Mouse (Mus musculus) stomach, embryonic 16.5 days (tissue): Measurements from ENCODE around the gene Rorc. TPM values are rescaled to one million over a fixed set of nuclear protein-coding genes. Genes with fewer than 3 reads are reported as not detected.

Experiments
- ATAC-seq: fragments of 200-750 bp; cut with Nextera tagmentation; 2 replicates; pipeline ENCODE4 v1.8.0; 2017; ENCODE audit warnings: moderate number of reproducible peaks, moderate TSS enrichment; ENCODE audit not compliant: insufficient read depth, low FRiP score
- H3K27ac ChIP-seq: fragments of 300-500 bp; sonication (generic); 2 replicates; pipeline ENCODE4 v1.5.1; 2014; ENCODE audit warnings: low read length
- H3K27me3 ChIP-seq: fragments of 300-500 bp; sonication (generic); 2 replicates; pipeline ENCODE4 v1.6.1; 2014; ENCODE audit warnings: low read length, control low read depth, mixed read lengths; ENCODE audit not compliant: control insufficient read depth, insufficient read depth
- H3K36me3 ChIP-seq: fragments of 300-500 bp; sonication (generic); 2 replicates; pipeline ENCODE4 v1.6.1; 2014; ENCODE audit warnings: low read length; ENCODE audit not compliant: control insufficient read depth, insufficient read depth
- H3K4me1 ChIP-seq: fragments of 300-500 bp; sonication (generic); 2 replicates; pipeline ENCODE4 v1.6.1; 2014; ENCODE audit warnings: low read length, control low read depth, mixed read lengths; ENCODE audit not compliant: control insufficient read depth, insufficient read depth
- H3K4me2 ChIP-seq: fragments of 300-500 bp; sonication (generic); 2 replicates; pipeline ENCODE4 v1.6.1; 2014; ENCODE audit warnings: low read depth, low read length, mixed read lengths
- H3K4me3 ChIP-seq: fragments of 300-500 bp; sonication (generic); replicated peaks from 2 replicates; pipeline ENCODE4 v1.5.1; 2014; ENCODE audit warnings: mild to moderate bottlenecking, low read length
- H3K9ac ChIP-seq: fragments of 300-500 bp; sonication (generic); 2 replicates; pipeline ENCODE4 v1.6.1; 2014; ENCODE audit warnings: low read length
- H3K9me3 ChIP-seq: fragments of 300-500 bp; sonication (generic); replicated peaks from 2 replicates; pipeline ENCODE4 v1.6.1; 2016; ENCODE audit warnings: low read length, control low read depth; ENCODE audit not compliant: control insufficient read depth
- WGBS: fragments of 180-500 bp; shearing (Covaris S2); extraction: QIAGEN DNeasy Blood & Tissue Kit; methylation state at CpG from one replicate; pipeline ENCODE4 v1.1.7; 2014; 5-methylcytosine and 5-hydroxymethylcytosine counted together
- polyA plus RNA-seq: library from polyadenylated mRNA; unstranded; fragments of >200 nt; fragmentation: Nextera tagmentation; extraction: Ambion mirVana; gene quantifications from 2 replicates; pipeline ENCODE4 v1.2.1, GENCODE M21; 2015

Rorc gene
- 7.4 and 8.6 TPM in 2 replicates for polyA plus RNA-seq

DNA sequence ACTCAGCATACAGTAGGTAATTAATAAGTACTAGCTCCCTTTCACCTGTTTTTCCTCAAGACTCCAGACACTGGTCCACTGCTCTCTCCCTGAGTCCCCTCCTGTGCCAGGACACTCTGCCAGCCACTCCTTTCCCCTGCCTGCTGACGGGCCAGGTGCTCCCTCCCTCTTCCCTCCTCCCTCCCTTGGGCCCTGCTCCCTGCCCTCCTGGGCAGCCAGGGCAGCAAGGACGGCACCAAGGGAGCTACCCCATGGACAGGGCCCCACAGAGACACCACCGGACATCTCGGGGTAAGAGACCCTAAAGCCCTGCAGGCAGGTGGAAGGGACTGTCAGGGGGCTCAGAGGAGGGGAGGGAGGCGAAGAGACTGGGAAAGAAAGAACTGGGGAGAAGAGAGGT lies at the start of gene Rorc:
TSS of gene Rorc (plus strand) at position 154 of the 400 bp plus-strand sequence.
- no peaks in the 10 kb centered on the region for H3K9me3 ChIP-seq
- peaks cover 12% of the 10 kb centered on the region for H3K4me1 ChIP-seq
- peak within 1 kb of the TSS; percentile 35 for H3K4me3 ChIP-seq
- H3K27ac ChIP-seq, result peak within 1 kb of the TSS; percentile 44
- H3K36me3 ChIP-seq, result no peaks in the 10 kb centered on the region
- ATAC-seq, result no peak
- peak within 1 kb of the TSS; percentile 47 for H3K4me2 ChIP-seq
- peak within 1 kb of the TSS; percentile 63 for H3K9ac ChIP-seq
- H3K27me3 ChIP-seq, result no peaks in the 10 kb centered on the region
- 22% methylated on average over 5 of the region's 5 CpGs for WGBS

DNA sequence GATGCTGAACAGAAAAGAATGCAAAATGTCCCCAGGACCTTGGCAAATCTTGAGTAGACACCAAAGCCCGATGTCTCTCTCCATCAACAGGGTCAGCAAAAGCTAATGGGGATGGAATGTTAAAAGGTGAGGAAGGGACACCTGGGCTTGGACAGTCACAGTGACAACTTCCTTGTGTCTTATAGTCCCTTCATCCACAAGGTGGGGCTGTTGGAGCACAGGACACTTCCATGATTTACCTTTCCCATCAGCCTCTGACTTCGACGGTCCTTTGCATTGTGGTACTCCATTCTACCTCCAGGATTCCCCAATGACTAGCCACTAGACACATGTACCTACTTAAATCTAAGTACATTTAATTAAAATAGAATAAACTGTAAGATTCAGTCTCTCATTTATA lies 43.9 kb upstream of the Rorc start:
- Histone ChIP-seq H3K27me3 (no peaks in the 10 kb centered on the region), H3K4me2 (no peak overlapping the region), H3K9ac (no peak overlapping the region), H3K4me3 (no peak overlapping the region), H3K27ac (no peak overlapping the region), H3K4me1 (no peaks in the 10 kb centered on the region), H3K36me3 (no peaks in the 10 kb centered on the region), H3K9me3 (no peaks in the 10 kb centered on the region)
- no peak for ATAC-seq
- 52% methylated on average over 3 of the region's 3 CpGs for WGBS

- H3K4me3 ChIP-seq, result no peak overlapping the region
- no peak for ATAC-seq
- no peak overlapping the region for H3K9ac ChIP-seq
- H3K9me3 ChIP-seq, result no peaks in the 10 kb centered on the region
- no peak overlapping the region for H3K27ac ChIP-seq
- no peak overlapping the region for H3K4me2 ChIP-seq
- H3K4me1 ChIP-seq, result no peaks in the 10 kb centered on the region
- H3K36me3 ChIP-seq, result no peaks in the 10 kb centered on the region
- WGBS, result 89% methylated on average over 4 of the region's 4 CpGs
- no peaks in the 10 kb centered on the region for H3K27me3 ChIP-seq
These were observed 38.2 kb upstream of the Rorc start for GRCm38 (mm10) chr3:94334442-94334841.

- Histone ChIP-seq H3K9ac (no peak overlapping the region), H3K4me3 (no peak overlapping the region), H3K4me2 (no peak overlapping the region), H3K36me3 (no peaks in the 10 kb centered on the region), H3K27me3 (no peaks in the 10 kb centered on the region), H3K9me3 (no peaks in the 10 kb centered on the region), H3K27ac (no peak overlapping the region), H3K4me1 (0 out of 2 replicates have a peak, but pooled peaks cover 4% of the 10 kb centered on the region)
- ATAC-seq, result no peak
- 78% methylated on average over 3 of the region's 3 CpGs for WGBS
These were observed 34.1 kb upstream of the Rorc start for GRCm38 (mm10) chr3:94338522-94338921.

DNA sequence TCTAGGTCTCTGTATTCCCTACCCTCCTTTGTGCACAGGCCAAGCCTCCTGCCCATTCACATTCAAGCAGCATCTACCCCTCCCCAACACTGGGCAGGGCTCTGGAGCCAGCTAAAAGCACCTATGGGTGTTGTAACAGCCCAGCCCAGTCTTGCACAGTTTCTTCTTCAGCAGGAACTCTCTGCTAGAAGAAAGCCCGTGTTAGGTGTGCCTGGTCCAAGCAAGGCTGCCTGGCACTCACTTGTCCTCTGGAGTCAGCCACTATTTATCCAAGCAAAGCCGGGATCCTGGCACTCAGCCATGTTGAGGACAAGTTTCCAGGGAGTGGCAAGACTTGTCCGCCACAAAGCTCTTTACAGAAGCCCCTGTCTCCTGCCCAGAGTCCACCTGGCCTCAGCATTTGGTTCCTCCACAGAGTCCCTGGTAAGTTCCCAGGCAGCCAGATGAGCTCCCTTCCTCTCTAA lies 30.6 kb upstream of the Rorc start, which contains the start of gene Them5:
TSS of gene Them5 (plus strand) at position 141 of the 464 bp plus-strand sequence.
- 33% methylated on average over 3 of the region's 3 CpGs for WGBS
- H3K4me3 ChIP-seq, result no peak within 1 kb of the TSS; the same call in 1 of the 2 replicates
- 0 out of 2 replicates have a peak within 1 kb of the TSS, but pooled peaks have one; percentile 14 for H3K4me2 ChIP-seq
- 0 out of 2 replicates have a peak, but pooled peaks cover 4% of the 10 kb centered on the region for H3K4me1 ChIP-seq
- peak within 1 kb of the TSS; percentile 74 for H3K27ac ChIP-seq
- peak; percentile 77 for ATAC-seq
- no peaks in the 10 kb centered on the region for H3K36me3 ChIP-seq
- 0 out of 2 replicates have a peak within 1 kb of the TSS, but pooled peaks have one; percentile 31 for H3K9ac ChIP-seq
- no peaks in the 10 kb centered on the region for H3K27me3 ChIP-seq
- no peaks in the 10 kb centered on the region for H3K9me3 ChIP-seq

DNA sequence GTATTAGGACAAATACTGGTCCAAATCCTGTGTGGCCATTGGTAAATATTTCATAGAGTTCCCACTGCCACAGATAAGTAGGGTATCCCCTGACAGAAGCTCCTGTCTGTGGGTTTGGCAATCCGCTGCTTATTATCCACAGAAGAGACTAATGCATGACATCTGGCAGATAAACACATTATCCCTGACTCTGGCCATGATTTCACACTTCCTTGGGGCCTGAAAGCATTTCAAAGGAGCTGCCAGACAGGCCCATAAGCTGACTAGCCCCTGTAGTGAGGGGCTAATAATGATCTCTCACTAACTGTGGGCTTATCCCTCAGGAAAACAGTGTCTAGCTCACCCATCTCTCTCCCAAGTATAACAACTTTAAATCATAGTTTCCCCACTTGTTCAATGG lies 30.0 kb upstream of the Rorc start:
- H3K27me3 ChIP-seq, result no peaks in the 10 kb centered on the region
- WGBS, result 43% methylated on average over 1 of the region's 1 CpGs
- H3K9ac ChIP-seq, result no peak overlapping the region
- 0 out of 2 replicates have a peak overlapping the region, but pooled peaks have one; percentile 14 for H3K4me2 ChIP-seq
- no peaks in the 10 kb centered on the region for H3K36me3 ChIP-seq
- no peak overlapping the region; the same call in 1 of the 2 replicates for H3K4me3 ChIP-seq
- no peaks in the 10 kb centered on the region for H3K9me3 ChIP-seq
- H3K27ac ChIP-seq, result peak overlapping the region; percentile 74
- no peak for ATAC-seq
- H3K4me1 ChIP-seq, result 0 out of 2 replicates have a peak, but pooled peaks cover 4% of the 10 kb centered on the region

DNA sequence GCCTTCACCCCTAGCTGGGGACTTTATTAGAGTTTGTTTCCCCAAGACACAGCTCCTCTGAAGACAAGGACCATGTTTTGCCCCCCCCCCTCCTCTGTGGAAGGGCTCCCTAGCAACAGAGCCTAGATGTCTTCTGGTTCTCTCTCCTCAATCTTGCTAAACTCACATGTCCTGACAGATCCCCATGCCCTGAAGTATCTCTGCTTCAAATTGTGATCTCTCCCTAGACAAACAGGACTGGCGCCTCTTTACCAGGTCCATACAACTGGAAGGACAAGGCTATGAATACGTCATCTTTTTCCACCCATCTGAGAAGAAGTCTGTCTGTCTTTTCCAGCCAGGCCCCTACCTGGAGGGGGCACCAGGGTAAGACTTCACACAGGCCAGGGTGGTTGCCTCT lies 28.4 kb upstream of the Rorc start:
- Histone ChIP-seq H3K27ac (peak overlapping the region; percentile 61; the same call in 1 of the 2 replicates), H3K4me2 (no peak overlapping the region), H3K9me3 (no peaks in the 10 kb centered on the region), H3K27me3 (no peaks in the 10 kb centered on the region), H3K4me3 (no peak overlapping the region), H3K36me3 (no peaks in the 10 kb centered on the region), H3K4me1 (0 out of 2 replicates have a peak, but pooled peaks cover 4% of the 10 kb centered on the region), H3K9ac (no peak overlapping the region)
- ATAC-seq, result no peak
- WGBS, result 67% methylated on average over 2 of the region's 2 CpGs

- WGBS, result 56% methylated on average over 3 of the region's 3 CpGs
- H3K4me1 ChIP-seq, result 0 out of 2 replicates have a peak, but pooled peaks cover 4% of the 10 kb centered on the region
- no peak overlapping the region for H3K9ac ChIP-seq
- H3K36me3 ChIP-seq, result no peaks in the 10 kb centered on the region
- no peaks in the 10 kb centered on the region for H3K9me3 ChIP-seq
- H3K4me3 ChIP-seq, result no peak overlapping the region
- no peaks in the 10 kb centered on the region for H3K27me3 ChIP-seq
- no peak for ATAC-seq
- H3K27ac ChIP-seq, result 0 out of 2 replicates have a peak overlapping the region, but pooled peaks have one; percentile 11
- H3K4me2 ChIP-seq, result no peak overlapping the region
These were observed 27.7 kb upstream of the Rorc start for GRCm38 (mm10) chr3:94344897-94345296.

DNA sequence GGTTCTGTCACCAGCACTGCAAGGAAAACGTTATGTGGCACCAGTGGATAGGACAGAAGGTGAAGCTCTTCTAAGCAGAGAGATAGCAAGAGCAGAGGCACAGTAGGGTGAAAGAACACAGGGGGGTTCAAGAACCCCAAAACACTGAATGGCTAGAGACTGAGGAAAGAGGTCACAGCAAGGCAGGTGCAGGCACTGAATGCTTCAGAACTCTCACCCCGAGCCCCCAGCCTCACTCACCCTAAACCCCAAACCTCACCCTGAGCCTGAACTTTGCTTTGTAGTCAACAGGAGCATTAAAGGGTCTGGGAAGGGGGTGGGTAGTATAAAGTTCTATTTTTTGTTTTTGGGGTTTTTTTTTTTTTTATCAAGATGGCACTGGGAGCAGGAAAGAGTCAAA lies 24.4 kb upstream of the Rorc start:
- Histone ChIP-seq H3K4me1 (no peaks in the 10 kb centered on the region), H3K9me3 (no peaks in the 10 kb centered on the region), H3K27me3 (no peaks in the 10 kb centered on the region), H3K36me3 (no peaks in the 10 kb centered on the region), H3K4me2 (no peak overlapping the region), H3K27ac (no peak overlapping the region), H3K9ac (no peak overlapping the region), H3K4me3 (no peak overlapping the region)
- WGBS, result 58% methylated on average over 2 of the region's 2 CpGs
- no peak for ATAC-seq
